Mouse (Mus musculus) heart, adult 2 months (tissue): ENCODE measurements at regions not wholly inside any gene's neighbourhood (a gene's known extent, or its start where the extent isn't known, plus 50 kb on each side); places are given as distances from the start of the nearest gene placed in this dataset.
A peak's percentile ranks its signal among the peaks of the same experiment; 100 is the strongest.

Experiments
- DNase-seq, 2 experiments: peaks; one replicate each; pipeline ENCODE4 v3.0.0; 2021
- H3K27ac ChIP-seq: fragments of 200-600 bp; 2 replicates; pipeline ENCODE4 v1.8.1; 2022
- H3K27me3 ChIP-seq: fragments of 200-500 bp; 2 replicates; pipeline ENCODE4 v1.6.1; 2012; ENCODE audit warnings: mild to moderate bottlenecking, low read length, inconsistent platforms, mixed read lengths; ENCODE audit not compliant: control insufficient read depth, insufficient read depth
- H3K36me3 ChIP-seq: fragments of 200-500 bp; 2 replicates; pipeline ENCODE4 v1.6.1; 2012; ENCODE audit warnings: low read length, inconsistent platforms; ENCODE audit not compliant: control insufficient read depth, insufficient read depth
- H3K4me1 ChIP-seq: fragments of 200-500 bp; 2 replicates; pipeline ENCODE4 v1.6.1; 2011; ENCODE audit warnings: low read length; ENCODE audit not compliant: control insufficient read depth, insufficient read depth
- H3K4me3 ChIP-seq: fragments of 200-600 bp; 2 replicates; pipeline ENCODE4 v1.8.1; 2022
- H3K79me2 ChIP-seq: fragments of 200-500 bp; replicated peaks from 2 replicates; pipeline ENCODE4 v1.6.1; 2012; ENCODE audit warnings: mild to moderate bottlenecking, inconsistent platforms, low read length, moderate library complexity, mixed read lengths; ENCODE audit not compliant: control insufficient read depth, insufficient read depth
- H3K9ac ChIP-seq: fragments of 200-500 bp; 2 replicates; pipeline ENCODE4 v1.6.1; 2012; ENCODE audit warnings: low read depth, mild to moderate bottlenecking, control low read depth, inconsistent platforms, low read length, mixed read lengths
- CTCF ChIP-seq: fragments of 200-600 bp; IDR thresholded peaks from 2 replicates; pipeline ENCODE4 v1.8.1; 2022; ENCODE audit warnings: antibody characterized with exemption, mild to moderate bottlenecking, moderate library complexity
- EP300 ChIP-seq: fragments of 200-500 bp; IDR thresholded peaks from 2 replicates; pipeline ENCODE4 v1.6.1; 2011; ENCODE audit warnings: low read depth, low read length, control low read depth; ENCODE audit not compliant: insufficient read depth
- POLR2A ChIP-seq: fragments of 200-500 bp; IDR thresholded peaks from 2 replicates; pipeline ENCODE4 v1.6.1; 2011; ENCODE audit warnings: mild to moderate bottlenecking, low read depth, low read length, control low read depth; ENCODE audit not compliant: insufficient read depth
- WGBS: fragments of 180-500 bp; shearing (Covaris S2); methylation state at CpG from one replicate; pipeline ENCODE4 v1.1.7; 2018; 5-methylcytosine and 5-hydroxymethylcytosine counted together
- intact Hi-C: fragments of 180-260 bp; cut with DNase I; formaldehyde crosslinking; loops from one replicate; pipeline ENCODE4 v1.15.1; 2025

GRCm38 (mm10) chr4:105316478-105317206 lies 159.5 kb downstream of the Plpp3 start:
- no peak overlapping the region for H3K9ac ChIP-seq
- H3K27ac ChIP-seq, result peak overlapping the region; percentile 64
- TF ChIP-seq EP300 (no peak), CTCF (peak; percentile 84)
- intact Hi-C loops, result loop anchor here (2.0 kb wide), 1 partner anchor 158 kb away; no protein-coding TSS in a partner anchor
- no peaks in the 10 kb centered on the region for H3K79me2 ChIP-seq
- DNase-seq, result peak; percentile 52 to 65
- no peaks in the 10 kb centered on the region for H3K27me3 ChIP-seq
- no peak overlapping the region for H3K4me3 ChIP-seq
- peaks cover 15% of the 10 kb centered on the region for H3K4me1 ChIP-seq
- 41% methylated on average over 12 of the region's 12 CpGs for WGBS
- H3K36me3 ChIP-seq, result no peaks in the 10 kb centered on the region; the same call in 1 of the 2 replicates

GRCm38 (mm10) chr4:105318421-105318820 lies 161.3 kb downstream of the Plpp3 start:
- no peak for TF ChIP-seq EP300
- no peak for TF ChIP-seq CTCF
- TF ChIP-seq POLR2A, result no peak
- Histone ChIP-seq H3K36me3 (no peaks in the 10 kb centered on the region; the same call in 1 of the 2 replicates), H3K9ac (no peak overlapping the region), H3K27me3 (no peaks in the 10 kb centered on the region), H3K79me2 (no peaks in the 10 kb centered on the region), H3K4me1 (peaks cover 8% of the 10 kb centered on the region), H3K27ac (no peak overlapping the region), H3K4me3 (no peak overlapping the region)
- no peak for DNase-seq
- intact Hi-C loops, result no loop called here
- WGBS, result 98% methylated on average over 2 of the region's 2 CpGs

- WGBS, result 24% methylated on average over 1 of the region's 1 CpGs
- intact Hi-C loops, result no loop called here
Observed at GRCm38 (mm10) chr4:105323446-105323845, 166.3 kb downstream of the Plpp3 start.

GRCm38 (mm10) chr4:105326989-105327388 lies 169.8 kb downstream of the Plpp3 start:
- 68% methylated on average over 3 of the region's 3 CpGs for WGBS
- Histone ChIP-seq H3K4me3 (no peak overlapping the region), H3K79me2 (no peaks in the 10 kb centered on the region), H3K9ac (no peak overlapping the region), H3K4me1 (peaks cover 12% of the 10 kb centered on the region), H3K27ac (no peak overlapping the region), H3K36me3 (peaks cover 4% of the 10 kb centered on the region; the same call in 1 of the 2 replicates), H3K27me3 (no peaks in the 10 kb centered on the region)
- intact Hi-C loops, result loop anchor here (5.0 kb wide), 2 partner anchors 75 to 180 kb away; no protein-coding TSS in a partner anchor
- no peak for DNase-seq
- TF ChIP-seq CTCF (no peak), POLR2A (no peak), EP300 (no peak)

More at GRCm38 (mm10) chr4:105323446-105323845, 166.3 kb downstream of the Plpp3 start:
- no peak overlapping the region for H3K4me3 ChIP-seq
- H3K4me1 ChIP-seq, result peaks cover 4% of the 10 kb centered on the region
- H3K27ac ChIP-seq, result no peak overlapping the region
- H3K9ac ChIP-seq, result no peak overlapping the region
- no peak for DNase-seq
- TF ChIP-seq CTCF, result no peak
- no peak for TF ChIP-seq EP300
- no peak for TF ChIP-seq POLR2A
- H3K27me3 ChIP-seq, result no peaks in the 10 kb centered on the region
- H3K36me3 ChIP-seq, result peaks cover 4% of the 10 kb centered on the region; the same call in 1 of the 2 replicates
- no peaks in the 10 kb centered on the region for H3K79me2 ChIP-seq

- 70% methylated on average over 5 of the region's 5 CpGs for WGBS
- Histone ChIP-seq H3K27ac (peak overlapping the region; percentile 67), H3K36me3 (peaks cover 4% of the 10 kb centered on the region; the same call in 1 of the 2 replicates), H3K4me3 (no peak overlapping the region), H3K79me2 (no peaks in the 10 kb centered on the region), H3K4me1 (peaks cover 12% of the 10 kb centered on the region), H3K27me3 (no peaks in the 10 kb centered on the region), H3K9ac (no peak overlapping the region)
- intact Hi-C loops, result loop anchor here (5.0 kb wide), 2 partner anchors 74 to 179 kb away; no protein-coding TSS in a partner anchor
- no peak for TF ChIP-seq CTCF
- TF ChIP-seq EP300, result no peak
- no peak for TF ChIP-seq POLR2A
- no peak for DNase-seq
Observed at GRCm38 (mm10) chr4:105327711-105328471, 170.7 kb downstream of the Plpp3 start.

GRCm38 (mm10) chr4:105328776-105329175 lies 171.6 kb downstream of the Plpp3 start:
- no peaks in the 10 kb centered on the region for H3K27me3 ChIP-seq
- no peak overlapping the region for H3K4me3 ChIP-seq
- peaks cover 12% of the 10 kb centered on the region for H3K4me1 ChIP-seq
- intact Hi-C loops, result loop anchor here (1.0 to 5.0 kb wide), 3 partner anchors 22 to 179 kb away; no protein-coding TSS in a partner anchor
- DNase-seq, result peak; percentile 83 to 90
- peak overlapping the region; percentile 67 for H3K27ac ChIP-seq
- TF ChIP-seq EP300 (peak; percentile 86), CTCF (peak; percentile 21), POLR2A (peak; percentile 50; the same call in 1 of the 2 replicates)
- peak overlapping the region; percentile 39; the same call in 1 of the 2 replicates for H3K9ac ChIP-seq
- no peaks in the 10 kb centered on the region for H3K79me2 ChIP-seq
- H3K36me3 ChIP-seq, result peaks cover 4% of the 10 kb centered on the region; the same call in 1 of the 2 replicates
- WGBS, result 13% methylated on average over 10 of the region's 10 CpGs
